Mouse (Mus musculus) CH12.LX (cell line): Measurements from ENCODE around the gene Git2. TPM values are rescaled to one million over a fixed set of nuclear protein-coding genes. Genes with fewer than 3 reads are reported as not detected.

Source experiments
- DNase-seq: peaks from one replicate; pipeline ENCODE4 v3.0.0-alpha.2; 2013; ENCODE audit errors: extremely low read depth
- H3K27ac ChIP-seq: 2 replicates; pipeline ENCODE4 v1.5.1; 2012; ENCODE audit warnings: low read depth, mild to moderate bottlenecking, control low read depth, moderate library complexity; ENCODE audit not compliant: insufficient read depth
- H3K27me3 ChIP-seq: replicated peaks from 2 replicates; pipeline ENCODE3; 2012; ENCODE audit warnings: inconsistent platforms
- H3K36me3 ChIP-seq, 2 experiments: replicated peaks in 1 of 2; 2 replicates each; pipeline versions ENCODE3 to v1.6.1; 2012; ENCODE audit warnings: inconsistent platforms in 1 of 2, low read length in 1 of 2, mild to moderate bottlenecking in 1 of 2, mixed read lengths in 1 of 2, moderate library complexity in 1 of 2; ENCODE audit not compliant: control insufficient read depth in 1 of 2, insufficient read depth in 1 of 2
- H3K4me1 ChIP-seq, 2 experiments: 2 replicates each; pipeline ENCODE4 v1.6.1; 2012; ENCODE audit warnings: inconsistent platforms in 1 of 2, moderate library complexity in 1 of 2; ENCODE audit not compliant: insufficient read depth in 2 of 2, control insufficient read depth in 1 of 2
- H3K4me2 ChIP-seq: 2 replicates; pipeline ENCODE4 v1.6.1; 2012; ENCODE audit warnings: low read depth, mild to moderate bottlenecking, control low read depth; ENCODE audit not compliant: poor library complexity, insufficient read depth, severe bottlenecking
- H3K4me3 ChIP-seq, 3 experiments: fragments of 150-350 bp in 1 of 3; sonication (generic) in 1 of 3; replicated peaks in 1 of 3; 2 replicates each; pipeline versions ENCODE3 to v1.5.1; 2011 to 2012; ENCODE audit warnings: low read depth in 2 of 3, low read length in 2 of 3, mild to moderate bottlenecking in 2 of 3, moderate library complexity in 2 of 3, control low read depth in 1 of 3, improper control_type of control experiment in 1 of 3, inconsistent platforms in 1 of 3, mixed read lengths in 1 of 3; ENCODE audit not compliant: poor library complexity in 1 of 3
- H3K79me2 ChIP-seq: replicated peaks from 2 replicates; pipeline ENCODE4 v1.6.1; 2012; ENCODE audit warnings: mild to moderate bottlenecking, moderate library complexity; ENCODE audit not compliant: control insufficient read depth, poor library complexity, insufficient read depth, severe bottlenecking; ENCODE audit errors: extremely low read depth
- H3K9ac ChIP-seq: 2 replicates; pipeline ENCODE4 v1.6.1; 2012; ENCODE audit warnings: low read depth, mild to moderate bottlenecking, control low read depth, moderate library complexity; ENCODE audit not compliant: insufficient read depth
- H3K9me3 ChIP-seq: replicated peaks from 2 replicates; pipeline ENCODE3; 2012; ENCODE audit warnings: low read length, inconsistent platforms, mixed read lengths
- CHD2 ChIP-seq: IDR thresholded peaks from 2 replicates; pipeline ENCODE4 v1.6.1; 2011; ENCODE audit warnings: low read length, improper control_type of control experiment
- CTCF ChIP-seq, 2 experiments: IDR thresholded peaks in 1 of 2; conservative IDR thresholded peaks in 1 of 2; 2 replicates each; pipeline ENCODE4 v1.5.1; 2011 to 2012; ENCODE audit warnings: low read depth in 2 of 2, low read length in 2 of 2, improper control_type of control experiment in 1 of 2, inconsistent platforms in 1 of 2, mild to moderate bottlenecking in 1 of 2, moderate library complexity in 1 of 2
- EP300 ChIP-seq: IDR thresholded peaks from 2 replicates; pipeline ENCODE4 v1.6.1; 2011; ENCODE audit warnings: low read length, improper control_type of control experiment
- HCFC1 ChIP-seq: IDR thresholded peaks from 2 replicates; pipeline ENCODE4 v1.6.1; 2012; ENCODE audit warnings: low read depth, mild to moderate bottlenecking, inconsistent platforms, low read length, improper control_type of control experiment
- JUN ChIP-seq: IDR thresholded peaks from 2 replicates; pipeline ENCODE4 v1.6.1; 2011; ENCODE audit warnings: low read depth, mild to moderate bottlenecking, low read length, improper control_type of control experiment, moderate library complexity; ENCODE audit not compliant: insufficient read depth
- KAT2A ChIP-seq: IDR thresholded peaks from 2 replicates; pipeline ENCODE4 v1.6.1; 2012; ENCODE audit warnings: low read length, improper control_type of control experiment, inconsistent platforms; ENCODE audit not compliant: insufficient replicate concordance
- MAFK ChIP-seq: IDR thresholded peaks from 2 replicates; pipeline ENCODE4 v1.6.1; 2011; ENCODE audit warnings: low read length, improper control_type of control experiment; ENCODE audit not compliant: insufficient replicate concordance
- MAZ ChIP-seq: IDR thresholded peaks from 2 replicates; pipeline ENCODE4 v1.6.1; 2012; ENCODE audit warnings: low read depth, mild to moderate bottlenecking, inconsistent platforms, low read length, improper control_type of control experiment, moderate library complexity
- MXI1 ChIP-seq: IDR thresholded peaks from 2 replicates; pipeline ENCODE4 v1.6.1; 2011; ENCODE audit warnings: mild to moderate bottlenecking, low read depth, low read length, improper control_type of control experiment
- NELFE ChIP-seq: IDR thresholded peaks from 2 replicates; pipeline ENCODE4 v1.6.1; 2011; ENCODE audit warnings: low read depth, low read length, improper control_type of control experiment
- NRF1 ChIP-seq: IDR thresholded peaks from 2 replicates; pipeline ENCODE4 v1.6.1; 2014; ENCODE audit warnings: low read depth, mild to moderate bottlenecking, inconsistent platforms, low read length, improper control_type of control experiment, moderate library complexity
- POLR2A ChIP-seq: IDR thresholded peaks from 2 replicates; pipeline ENCODE4 v1.6.1; 2011; ENCODE audit warnings: low read depth, mild to moderate bottlenecking, improper control_type of control experiment, low read length
- POLR2AphosphoS2 ChIP-seq: IDR thresholded peaks from 2 replicates; pipeline ENCODE4 v1.6.1; 2011; ENCODE audit warnings: low read depth, low read length, improper control_type of control experiment
- RAD21 ChIP-seq: IDR thresholded peaks from 2 replicates; pipeline ENCODE4 v1.6.1; 2011; ENCODE audit warnings: low read depth, mild to moderate bottlenecking, low read length, improper control_type of control experiment, moderate library complexity
- RCOR1 ChIP-seq: conservative IDR thresholded peaks from 2 replicates; pipeline ENCODE4 v1.6.1; 2012; ENCODE audit warnings: low read depth, mild to moderate bottlenecking, inconsistent platforms, low read length, improper control_type of control experiment
- SMC3 ChIP-seq: IDR thresholded peaks from 2 replicates; pipeline ENCODE4 v1.6.1; 2011; ENCODE audit warnings: low read depth, low read length, improper control_type of control experiment
- TBP ChIP-seq: conservative IDR thresholded peaks from 2 replicates; pipeline ENCODE4 v1.6.1; 2011; ENCODE audit warnings: low read depth, low read length, improper control_type of control experiment
- TCF12 ChIP-seq: IDR thresholded peaks from 2 replicates; pipeline ENCODE4 v1.6.1; 2014; ENCODE audit warnings: low read depth, mild to moderate bottlenecking, inconsistent platforms, low read length, improper control_type of control experiment
- UBTF ChIP-seq: IDR thresholded peaks from 2 replicates; pipeline ENCODE4 v1.6.1; 2012; ENCODE audit warnings: low read depth, mild to moderate bottlenecking, inconsistent platforms, low read length, improper control_type of control experiment, moderate library complexity
- USF2 ChIP-seq: conservative IDR thresholded peaks from 2 replicates; pipeline ENCODE4 v1.6.1; 2011; ENCODE audit warnings: low read depth, low read length, improper control_type of control experiment
- dilution Hi-C: fragments of 300-500 bp; cut with MboI; formaldehyde crosslinking; loops from 2 replicates; pipeline ENCODE4 v1.14.3; 2020; ENCODE audit warnings: low sequenced_read_pairs; ENCODE audit not compliant: extremely low pct_unique_long_range_greater_than_20kb, extremely low pct_ligation_motif_present
- in situ Hi-C: fragments of 300-500 bp; cut with MboI; formaldehyde crosslinking; loops from 3 replicates; pipeline ENCODE4 v1.14.3; 2019; ENCODE audit warnings: low sequenced_read_pairs, low pct_ligation_motif_present, low pct_unique_long_range_greater_than_20kb, mixed read lengths
- polyA plus RNA-seq: library from polyadenylated mRNA; unstranded; fragments of >175 nt; gene quantifications from 2 replicates; pipeline ENCODE4 v1.2.1, GENCODE M21; 2012; ENCODE audit warnings: low read depth; ENCODE audit not compliant: insufficient read length
- total RNA-seq, 2 experiments: library from RNA; depleted of rRNA; stranded (reverse); fragments of 300-350 nt in 1 of 2; fragments of >200 nt in 1 of 2; gene quantifications; 2 replicates each; pipeline ENCODE4 v1.2.3; 2012 to 2014

Gene Git2
- total and polyA plus RNA-seq, 3 experiments, result 12.3 to 29.4 (median 22.1) TPM

- peak; percentile 52 for DNase-seq
- Histone ChIP-seq H3K4me3 (peak overlapping the region; percentile 79 to 94 (median 89)), H3K79me2 (no peaks in the 10 kb centered on the region; the same call in 1 of the 2 replicates), H3K4me1 (peaks cover 19 to 50% of the 10 kb centered on the region in 2 experiments), H3K9ac (peak overlapping the region; percentile 76), H3K36me3 (peaks cover 0 to 18% of the 10 kb centered on the region in 2 experiments), H3K27me3 (peaks cover 14% of the 10 kb centered on the region), H3K27ac (no peak overlapping the region), H3K9me3 (no peaks in the 10 kb centered on the region), H3K4me2 (peak overlapping the region; percentile 87)
- dilution Hi-C loops (no loop called here), in situ Hi-C loops (loop anchor here (5.0 kb wide), 1 partner anchor 58 kb away; no protein-coding TSS in a partner anchor)
- TF ChIP-seq TCF12, result 0 out of 2 replicates have a peak, but pooled peaks have one; percentile 3
- peak; percentile 36; the same call in 1 of the 2 replicates for TF ChIP-seq MXI1
- TF ChIP-seq NELFE, result no peak
- TF ChIP-seq CHD2, result 0 out of 2 replicates have a peak, but pooled peaks have one; percentile 19
These were observed 85.5 kb downstream of the Git2 start for GRCm38 (mm10) chr5:114689700-114690366.

GRCm38 (mm10) chr5:114688703-114689102, 86.6 kb downstream of the Git2 start:
- H3K27ac ChIP-seq, result no peak overlapping the region
- peaks cover 3% of the 10 kb centered on the region; the same call in 1 of the 2 replicates for H3K79me2 ChIP-seq
- no peak for DNase-seq
- peaks cover 0 to 26% of the 10 kb centered on the region in 2 experiments for H3K36me3 ChIP-seq
- no peak overlapping the region for H3K4me2 ChIP-seq
- dilution Hi-C loops (no loop called here), in situ Hi-C loops (no loop called here)
- no peak overlapping the region for H3K9ac ChIP-seq
- peaks cover 19 to 59% of the 10 kb centered on the region in 2 experiments for H3K4me1 ChIP-seq
- no peaks in the 10 kb centered on the region for H3K9me3 ChIP-seq
- H3K4me3 ChIP-seq, result no peak overlapping the region
- H3K27me3 ChIP-seq, result peaks cover 8% of the 10 kb centered on the region
- TF ChIP-seq USF2 (no peak), RCOR1 (no peak), CHD2 (no peak), MXI1 (no peak), MAZ (no peak), TBP (no peak), TCF12 (no peak), JUN (no peak), UBTF (no peak), HCFC1 (no peak), NRF1 (no peak), CTCF (conservative IDR thresholded peaks at IDR 0.05 in 1 of 2, IDR thresholded peaks at IDR 0.05 in 1 of 2; ENCODE audit: low read depth in 2 of 2, low read length in 2 of 2) (no peak), POLR2A (no peak), RAD21 (no peak), MAFK (no peak), POLR2AphosphoS2 (no peak), EP300 (no peak), KAT2A (no peak), SMC3 (no peak)
